Mouse (Mus musculus) brain, embryonic 14.5 days (tissue): ENCODE results near the gene Gm29427.

Experiments
- CTCF ChIP-seq: fragments of 200-500 bp; IDR thresholded peaks from 2 replicates; pipeline ENCODE4 v1.5.1; 2012; ENCODE audit warnings: inconsistent platforms, mild to moderate bottlenecking, moderate library complexity, borderline replicate concordance; ENCODE audit not compliant: insufficient read depth, insufficient read length; ENCODE audit errors: extremely low read depth
- POLR2A ChIP-seq: fragments of 200-500 bp; IDR thresholded peaks from 2 replicates; pipeline ENCODE4 v1.6.1; 2012; ENCODE audit warnings: mild to moderate bottlenecking, inconsistent platforms, borderline replicate concordance; ENCODE audit not compliant: poor library complexity, insufficient read depth, insufficient read length, severe bottlenecking; ENCODE audit errors: extremely low read depth

GRCm38 (mm10) chr1:130734452-130734851 lies 18.9 kb upstream of the Gm29427 start:
- TF ChIP-seq POLR2A (no peak), CTCF (no peak)
